Mouse (Mus musculus) heart, adult 2 months (tissue): ENCODE measurements around the gene Smg7.

ENCODE experiments used
- CTCF ChIP-seq: fragments of 200-600 bp; IDR thresholded peaks from 2 replicates; pipeline ENCODE4 v1.8.1; 2022; ENCODE audit warnings: antibody characterized with exemption, mild to moderate bottlenecking, moderate library complexity
- POLR2A ChIP-seq: fragments of 200-500 bp; IDR thresholded peaks from 2 replicates; pipeline ENCODE4 v1.6.1; 2011; ENCODE audit warnings: mild to moderate bottlenecking, low read depth, low read length, control low read depth; ENCODE audit not compliant: insufficient read depth

- no peak for TF ChIP-seq POLR2A
- TF ChIP-seq CTCF: no peak
Measured at GRCm38 (mm10) chr1:152817794-152818193, 84.7 kb downstream of the Smg7 start.
